Mouse (Mus musculus): ENCODE results near the gene Hoxd4. TPM values are rescaled to one million over a fixed set of nuclear protein-coding genes. Genes with fewer than 3 reads are reported as not detected.

Gene Hoxd4
- polyA plus RNA-seq, 1 experiment: not detected

DNA sequence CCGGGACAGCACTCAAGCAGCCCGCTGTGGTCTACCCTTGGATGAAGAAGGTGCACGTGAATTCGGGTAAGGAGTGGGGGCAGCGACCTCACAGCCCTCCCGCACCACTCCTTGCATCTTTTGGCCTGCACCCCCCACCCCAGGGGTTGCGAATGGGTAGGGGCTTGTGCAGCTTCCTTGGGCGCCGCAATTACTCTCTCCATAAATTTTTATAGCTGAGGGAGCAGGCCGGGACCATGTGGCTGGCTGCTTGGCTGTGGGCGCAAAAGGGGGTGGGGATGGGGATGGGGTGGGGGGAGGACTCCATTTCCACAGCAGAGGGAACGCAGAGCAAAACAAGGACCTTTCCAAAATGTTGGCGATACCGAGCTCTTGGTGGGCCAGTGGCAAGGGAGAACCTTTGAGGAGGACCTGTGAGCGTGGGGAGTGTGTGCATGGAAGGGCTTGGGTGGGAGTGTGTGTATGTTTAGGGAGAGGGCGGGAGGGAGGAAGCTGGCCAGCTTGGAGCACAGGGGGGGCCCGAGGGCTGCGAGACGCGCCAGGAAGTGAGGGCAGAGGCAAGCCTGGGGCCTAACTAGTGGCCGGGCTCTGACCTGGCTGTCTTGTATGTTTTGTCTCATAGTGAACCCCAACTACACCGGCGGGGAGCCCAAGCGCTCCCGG is 16.0 kb downstream of the Hoxd4 start:
- Histone ChIP-seq H3K36me3 (ENCODE audit: control insufficient read depth, insufficient read depth) (no peaks in the 10 kb centered on the region), H3K27me3 (ENCODE audit: control insufficient read depth, insufficient read depth, insufficient read length) (peaks cover 64% of the 10 kb centered on the region), H3K4me3 (no peak overlapping the region), H3K79me2 (ENCODE audit: control insufficient read depth, insufficient read depth) (no peaks in the 10 kb centered on the region), H3ac (ENCODE audit: control insufficient read depth, insufficient read length) (no peak overlapping the region), H3K4me2 (ENCODE audit: low read depth) (no peak overlapping the region)
- no peak for TF ChIP-seq POLR2AphosphoS2 (IDR thresholded peaks at IDR 0.05; ENCODE audit: insufficient read length, low read depth)
- TF ChIP-seq TCF12 (IDR thresholded peaks at IDR 0.05; ENCODE audit: insufficient read depth, poor library complexity, severe bottlenecking): no peak
- no peak for TF ChIP-seq MYOG (IDR thresholded peaks at IDR 0.05; ENCODE audit: control insufficient read depth in 1 of 3, insufficient read depth in 1 of 3, insufficient read length in 2 of 3, low read depth in 2 of 3)
- TF ChIP-seq SRF (IDR thresholded peaks at IDR 0.05; ENCODE audit: control insufficient read depth, insufficient read length, low read depth): no peak

DNA sequence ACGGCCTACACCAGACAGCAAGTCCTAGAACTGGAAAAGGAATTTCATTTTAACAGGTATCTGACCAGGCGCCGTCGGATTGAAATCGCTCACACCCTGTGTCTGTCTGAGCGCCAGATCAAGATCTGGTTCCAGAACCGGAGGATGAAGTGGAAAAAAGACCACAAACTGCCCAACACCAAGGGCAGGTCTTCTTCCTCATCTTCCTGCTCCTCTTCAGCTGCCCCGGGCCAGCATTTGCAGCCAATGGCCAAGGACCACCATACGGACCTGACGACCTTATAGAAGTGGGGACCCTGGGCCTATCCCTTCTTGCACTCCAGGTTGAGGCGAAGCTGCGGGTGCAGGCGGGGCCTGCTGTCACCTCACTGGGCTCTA is 16.6 kb downstream of the Hoxd4 start:
- no peaks in the 10 kb centered on the region for H3K79me2 ChIP-seq (ENCODE audit: control insufficient read depth, insufficient read depth)
- no peaks in the 10 kb centered on the region for H3K36me3 ChIP-seq (ENCODE audit: control insufficient read depth, insufficient read depth)
- peaks cover 63% of the 10 kb centered on the region for H3K27me3 ChIP-seq (ENCODE audit: control insufficient read depth, insufficient read depth, insufficient read length)
- no peak for TF ChIP-seq E2F4 (IDR thresholded peaks at IDR 0.05; ENCODE audit: insufficient read depth)
- TF ChIP-seq MYOG (IDR thresholded peaks at IDR 0.05; ENCODE audit: control insufficient read depth in 1 of 3, insufficient read depth in 1 of 3, insufficient read length in 2 of 3, low read depth in 2 of 3): no peak
- no peak for TF ChIP-seq REST (IDR thresholded peaks at IDR 0.05; ENCODE audit: insufficient read depth, insufficient read length)
- no peak for TF ChIP-seq SRF (IDR thresholded peaks at IDR 0.05; ENCODE audit: control insufficient read depth, insufficient read length, low read depth)
- no peak for TF ChIP-seq MYOD1 (IDR thresholded peaks at IDR 0.05; ENCODE audit: control insufficient read depth in 1 of 3, insufficient read length in 2 of 3, low read depth in 2 of 3)
- no peak for TF ChIP-seq MAX (IDR thresholded peaks at IDR 0.05; ENCODE audit: low read depth)
- TF ChIP-seq TCF3 (IDR thresholded peaks at IDR 0.05; ENCODE audit: insufficient read length, low read depth): no peak
- TF ChIP-seq POLR2A (IDR thresholded peaks at IDR 0.05; ENCODE audit: insufficient read length, low read depth): no peak
- TF ChIP-seq TCF12 (IDR thresholded peaks at IDR 0.05; ENCODE audit: insufficient read depth, poor library complexity, severe bottlenecking): no peak
- TF ChIP-seq POLR2AphosphoS2 (IDR thresholded peaks at IDR 0.05; ENCODE audit: insufficient read length, low read depth): no peak
- TF ChIP-seq USF1 (IDR thresholded peaks at IDR 0.05; ENCODE audit: low read depth): no peak
- H3K4me2 ChIP-seq (ENCODE audit: low read depth): no peak overlapping the region
- H3K4me3 ChIP-seq: no peak overlapping the region
- H3ac ChIP-seq (ENCODE audit: control insufficient read depth, insufficient read length): no peak overlapping the region

DNA sequence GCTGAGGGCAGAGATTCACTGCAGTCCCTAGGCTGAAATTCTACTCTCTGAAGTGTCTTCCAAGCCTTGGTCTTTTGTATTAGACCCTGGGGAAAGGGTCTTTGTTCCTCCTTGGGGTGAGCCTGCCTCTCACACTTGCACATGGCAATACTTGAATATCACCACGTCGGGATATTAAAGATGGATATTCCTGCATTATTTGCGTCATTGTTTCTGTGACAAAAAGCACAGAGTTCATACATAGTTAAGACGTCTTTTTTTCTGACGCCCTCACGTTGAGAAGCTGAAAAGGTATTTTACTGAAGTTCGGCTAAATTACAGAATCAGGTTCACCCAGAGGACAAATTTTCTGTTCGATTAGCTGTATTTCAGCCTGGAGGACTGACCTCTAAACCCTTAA is 18.6 kb downstream of the Hoxd4 start:
- no peak for TF ChIP-seq SRF (IDR thresholded peaks at IDR 0.05; ENCODE audit: control insufficient read depth, insufficient read length, low read depth)
- no peak for TF ChIP-seq POLR2AphosphoS2 (IDR thresholded peaks at IDR 0.05; ENCODE audit: insufficient read length, low read depth)
- no peak for TF ChIP-seq TCF12 (IDR thresholded peaks at IDR 0.05; ENCODE audit: insufficient read depth, poor library complexity, severe bottlenecking)
- TF ChIP-seq CEBPB (IDR thresholded peaks at IDR 0.05; ENCODE audit: insufficient read depth, poor library complexity, severe bottlenecking): no peak
- no peak for TF ChIP-seq POLR2A (IDR thresholded peaks at IDR 0.05; ENCODE audit: insufficient read length, low read depth)
- no peak for TF ChIP-seq E2F4 (IDR thresholded peaks at IDR 0.05; ENCODE audit: insufficient read depth)
- TF ChIP-seq REST (IDR thresholded peaks at IDR 0.05; ENCODE audit: insufficient read depth, insufficient read length): no peak
- TF ChIP-seq MAX (IDR thresholded peaks at IDR 0.05; ENCODE audit: low read depth): no peak
- no peak for TF ChIP-seq MYOG (IDR thresholded peaks at IDR 0.05; ENCODE audit: control insufficient read depth in 1 of 3, insufficient read depth in 1 of 3, insufficient read length in 2 of 3, low read depth in 2 of 3)
- no peak for TF ChIP-seq USF1 (IDR thresholded peaks at IDR 0.05; ENCODE audit: low read depth)
- no peak for TF ChIP-seq MYOD1 (IDR thresholded peaks at IDR 0.05; ENCODE audit: control insufficient read depth in 1 of 3, insufficient read length in 2 of 3, low read depth in 2 of 3)
- TF ChIP-seq TCF3 (IDR thresholded peaks at IDR 0.05; ENCODE audit: insufficient read length, low read depth): no peak
- Histone ChIP-seq H3K79me2 (ENCODE audit: control insufficient read depth, insufficient read depth) (no peaks in the 10 kb centered on the region), H3ac (ENCODE audit: control insufficient read depth, insufficient read length) (no peak overlapping the region), H3K4me3 (no peak overlapping the region), H3K27me3 (ENCODE audit: control insufficient read depth, insufficient read depth, insufficient read length) (peaks cover 64% of the 10 kb centered on the region), H3K36me3 (ENCODE audit: control insufficient read depth, insufficient read depth) (no peaks in the 10 kb centered on the region), H3K4me2 (ENCODE audit: low read depth) (no peak overlapping the region)

DNA sequence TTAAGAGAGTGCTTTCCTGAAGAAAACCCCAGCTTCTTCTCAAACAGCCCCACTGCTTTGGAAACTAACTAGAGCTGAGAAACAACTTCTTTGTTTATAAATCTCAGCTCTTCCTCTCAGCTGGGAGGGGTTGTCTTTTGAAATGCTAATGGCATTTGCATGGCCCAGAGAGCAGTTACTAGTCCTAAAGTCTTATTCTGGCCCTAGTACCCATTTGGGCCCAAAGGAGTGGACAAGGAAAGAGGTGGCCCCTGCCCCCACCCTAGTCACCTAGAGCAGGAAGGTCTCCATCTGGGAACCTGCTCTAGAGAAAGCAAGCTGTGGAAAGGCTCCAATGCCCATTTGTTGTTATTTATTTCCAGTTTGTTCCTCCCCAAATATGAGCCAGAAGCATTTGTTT is 19.3 kb downstream of the Hoxd4 start:
- H3K4me3 ChIP-seq: no peak overlapping the region
- H3K4me2 ChIP-seq (ENCODE audit: low read depth): no peak overlapping the region
- TF ChIP-seq MYOG (IDR thresholded peaks at IDR 0.05; ENCODE audit: control insufficient read depth in 1 of 3, insufficient read depth in 1 of 3, insufficient read length in 2 of 3, low read depth in 2 of 3) (no peak), TCF3 (IDR thresholded peaks at IDR 0.05; ENCODE audit: insufficient read length, low read depth) (no peak), SRF (IDR thresholded peaks at IDR 0.05; ENCODE audit: control insufficient read depth, insufficient read length, low read depth) (no peak), USF1 (IDR thresholded peaks at IDR 0.05; ENCODE audit: low read depth) (no peak), CEBPB (IDR thresholded peaks at IDR 0.05; ENCODE audit: insufficient read depth, poor library complexity, severe bottlenecking) (no peak), POLR2AphosphoS2 (IDR thresholded peaks at IDR 0.05; ENCODE audit: insufficient read length, low read depth) (no peak), MYOD1 (IDR thresholded peaks at IDR 0.05; ENCODE audit: control insufficient read depth in 1 of 3, insufficient read length in 2 of 3, low read depth in 2 of 3) (no peak), TCF12 (IDR thresholded peaks at IDR 0.05; ENCODE audit: insufficient read depth, poor library complexity, severe bottlenecking) (no peak), POLR2A (IDR thresholded peaks at IDR 0.05; ENCODE audit: insufficient read length, low read depth) (no peak)
- H3K36me3 ChIP-seq (ENCODE audit: control insufficient read depth, insufficient read depth): no peaks in the 10 kb centered on the region
- H3K27me3 ChIP-seq (ENCODE audit: control insufficient read depth, insufficient read depth, insufficient read length): peaks cover 64% of the 10 kb centered on the region
- no peak overlapping the region for H3ac ChIP-seq (ENCODE audit: control insufficient read depth, insufficient read length)
- H3K79me2 ChIP-seq (ENCODE audit: control insufficient read depth, insufficient read depth): no peaks in the 10 kb centered on the region

Data from myocyte (in vitro differentiated cells).